Mouse (Mus musculus) kidney, adult 9 months (tissue): ENCODE results near the gene Rhobtb3.
"Not testable (repeated sequence)": the region's sequence is repeated elsewhere in the genome, so short reads cannot be mapped to it uniquely, and the experiment has no call there.

Source experiments
- DNase-seq: peaks from one replicate; pipeline ENCODE4 v3.0.0; 2022

The Rhobtb3 gene

GRCm38 (mm10) chr13:75943189-75944043 lies at the start of gene Rhobtb3:
Rhobtb3 (minus strand) TSS chr13:75943925.
- peak; percentile 52 for DNase-seq

DNA sequence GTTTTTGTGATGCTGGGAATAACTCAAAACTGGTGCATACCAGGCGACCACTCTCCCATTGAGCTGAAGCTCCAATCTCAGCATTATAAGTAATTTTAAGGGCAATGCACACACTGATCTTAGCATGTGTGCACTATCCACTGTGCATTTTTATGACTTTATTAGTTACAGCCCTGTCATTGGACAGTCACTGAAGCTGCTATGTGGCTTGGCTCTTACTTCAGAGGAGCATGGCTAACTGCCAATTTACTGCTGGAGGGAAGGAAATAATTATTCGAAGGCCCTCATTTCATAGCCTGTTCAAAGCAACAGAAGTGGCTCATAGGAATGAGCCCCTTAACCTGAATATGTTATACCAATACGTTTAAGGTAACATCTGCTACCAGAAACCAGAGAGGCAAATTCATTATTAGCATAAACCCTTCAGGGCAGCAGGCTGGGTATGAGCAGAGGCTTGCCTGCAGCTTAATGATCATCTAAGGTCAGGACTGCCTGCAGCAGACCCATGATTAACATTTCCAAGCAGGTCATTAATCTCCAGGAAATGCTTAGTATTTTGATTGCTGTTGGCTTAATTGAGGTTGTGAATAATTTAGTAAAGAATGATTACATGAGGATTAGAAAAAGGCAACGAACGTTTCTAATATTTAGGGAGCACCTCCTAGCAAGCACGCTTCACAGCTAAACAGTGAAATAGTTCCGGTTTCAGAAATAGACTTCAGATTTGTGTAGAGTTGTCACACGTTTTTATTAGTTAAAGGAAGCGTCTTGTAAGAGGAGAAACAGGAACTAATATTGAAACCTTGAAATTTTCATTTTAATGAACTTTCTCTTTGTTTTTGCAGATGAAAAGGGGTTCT lies 48.7 kb upstream of the Rhobtb3 start:
- DNase-seq = peak; percentile 64

DNA sequence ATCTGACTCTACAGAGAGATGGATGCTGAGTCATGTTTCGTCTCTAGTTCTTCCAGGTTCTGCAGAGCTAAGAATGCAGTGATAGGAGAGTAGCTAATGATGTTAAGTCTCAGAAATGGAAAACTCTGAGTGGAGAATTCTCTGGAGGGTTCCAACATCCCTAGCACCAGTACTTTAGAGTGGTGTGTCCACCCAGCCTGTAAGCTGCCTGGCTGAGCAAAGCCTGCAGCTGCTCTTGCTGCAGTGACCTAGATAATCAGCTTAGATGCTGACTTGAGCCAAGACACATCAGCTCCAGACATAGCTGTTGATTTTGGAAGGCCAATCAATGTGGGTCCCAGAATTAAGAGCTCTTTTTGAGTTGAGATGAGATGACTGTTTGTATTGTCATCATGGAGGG lies 44.4 kb upstream of the Rhobtb3 start:
- no peak for DNase-seq

GRCm38 (mm10) chr13:75981901-75982300 lies 38.2 kb upstream of the Rhobtb3 start:
- DNase-seq = peak; percentile 43

GRCm38 (mm10) chr13:75976649-75977048 lies 32.9 kb upstream of the Rhobtb3 start:
- no peak for DNase-seq

DNA sequence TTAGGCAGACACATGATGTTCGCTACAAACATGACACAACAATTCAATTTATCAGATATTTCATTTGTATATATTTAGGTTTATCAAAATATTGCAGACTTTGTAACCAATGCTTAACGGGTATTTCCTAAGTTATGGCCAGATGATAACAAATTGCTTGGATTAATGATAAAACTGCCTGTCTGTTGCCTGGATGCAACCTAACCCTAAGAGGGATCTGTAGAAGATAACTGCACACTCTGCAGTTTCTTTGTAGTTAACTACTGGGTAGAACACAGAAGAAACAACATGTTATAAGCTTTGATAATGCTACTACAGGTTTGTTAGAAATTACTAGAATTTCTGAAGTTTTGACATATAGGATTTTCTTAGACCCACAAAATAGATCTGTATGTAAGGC lies 32.5 kb upstream of the Rhobtb3 start:
- no peak for DNase-seq

DNA sequence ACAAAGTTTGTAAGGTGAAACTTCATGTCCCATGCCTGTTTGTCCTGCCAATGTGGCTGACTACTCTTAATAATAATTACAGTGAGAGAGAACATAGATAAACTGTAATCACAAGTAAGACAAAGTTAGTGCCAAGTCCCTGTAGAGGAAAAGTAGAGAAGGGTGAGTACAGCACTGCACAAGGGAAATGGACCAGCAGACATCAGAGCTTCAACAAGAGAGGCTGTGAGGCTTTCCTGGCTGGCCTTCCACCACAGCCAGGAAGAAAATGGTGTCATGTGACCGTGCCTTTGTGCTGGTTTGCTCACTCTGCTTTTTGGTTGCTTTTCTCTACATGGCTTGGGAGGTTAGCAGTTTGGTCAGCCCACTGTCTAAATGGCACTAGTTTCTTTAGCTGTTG lies 31.9 kb upstream of the Rhobtb3 start:
- no peak for DNase-seq

DNA sequence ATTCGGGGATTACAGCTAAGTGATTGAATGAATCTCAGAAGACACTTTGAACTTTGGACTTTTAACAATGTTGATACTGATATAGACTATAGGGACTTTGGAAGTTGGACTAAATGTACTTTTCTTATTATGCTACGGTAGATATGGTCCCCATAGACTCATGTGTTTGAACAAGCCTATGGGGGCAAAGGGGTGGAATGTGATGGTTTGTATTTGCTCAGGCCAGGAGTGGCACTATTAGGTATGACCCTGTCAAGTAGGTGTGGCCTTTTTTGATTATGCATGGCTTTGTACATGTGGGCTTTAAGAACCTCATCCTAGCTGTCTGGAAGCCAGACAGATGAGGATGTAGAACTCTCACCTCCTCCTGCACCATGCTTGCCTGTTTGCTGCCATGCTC lies 30.8 kb upstream of the Rhobtb3 start:
- no peak for DNase-seq

- no peak for DNase-seq
Observed at GRCm38 (mm10) chr13:75966850-75967249, 23.1 kb upstream of the Rhobtb3 start, which contains the start of gene Spata9. Spata9 (plus strand) TSS chr13:75967150.

DNA sequence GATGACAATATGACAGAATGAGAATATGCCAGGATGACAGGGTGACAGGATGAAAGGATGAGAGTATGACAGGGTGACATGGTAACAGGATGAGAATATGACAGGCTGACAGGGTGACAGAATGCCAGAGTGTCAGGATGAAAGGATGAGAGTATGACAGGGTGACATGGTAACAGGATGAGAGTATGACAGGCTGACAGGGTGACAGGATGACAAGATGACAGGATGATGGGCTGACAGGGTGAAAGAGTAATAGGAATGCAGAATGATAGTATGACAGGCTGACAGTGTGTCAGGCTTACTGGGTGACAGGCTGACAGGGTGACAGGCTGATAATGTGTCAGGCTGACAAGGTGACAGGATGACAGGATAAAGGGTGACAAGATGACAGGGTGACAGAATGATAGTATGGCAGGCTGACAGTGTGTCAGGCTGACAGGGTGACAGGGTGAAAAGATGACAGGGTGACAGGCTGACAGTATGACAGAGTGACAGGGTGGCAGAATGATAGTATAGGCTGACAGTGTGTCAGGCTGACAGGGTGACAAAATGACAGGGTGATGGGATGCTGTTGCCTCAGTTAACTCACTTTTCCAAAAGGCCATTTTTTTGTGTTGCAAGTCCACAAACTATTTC lies 11.8 kb upstream of the Rhobtb3 start:
- no peak for DNase-seq

GRCm38 (mm10) chr13:75950295-75950694 lies 6.6 kb upstream of the Rhobtb3 start:
- DNase-seq = no peak

- no peak for DNase-seq
Observed at GRCm38 (mm10) chr13:75944044-75944820, 507 bp upstream of the Rhobtb3 start.

GRCm38 (mm10) chr13:75942731-75943130 lies 994 bp downstream of the Rhobtb3 start:
- DNase-seq = peak; percentile 4

DNA sequence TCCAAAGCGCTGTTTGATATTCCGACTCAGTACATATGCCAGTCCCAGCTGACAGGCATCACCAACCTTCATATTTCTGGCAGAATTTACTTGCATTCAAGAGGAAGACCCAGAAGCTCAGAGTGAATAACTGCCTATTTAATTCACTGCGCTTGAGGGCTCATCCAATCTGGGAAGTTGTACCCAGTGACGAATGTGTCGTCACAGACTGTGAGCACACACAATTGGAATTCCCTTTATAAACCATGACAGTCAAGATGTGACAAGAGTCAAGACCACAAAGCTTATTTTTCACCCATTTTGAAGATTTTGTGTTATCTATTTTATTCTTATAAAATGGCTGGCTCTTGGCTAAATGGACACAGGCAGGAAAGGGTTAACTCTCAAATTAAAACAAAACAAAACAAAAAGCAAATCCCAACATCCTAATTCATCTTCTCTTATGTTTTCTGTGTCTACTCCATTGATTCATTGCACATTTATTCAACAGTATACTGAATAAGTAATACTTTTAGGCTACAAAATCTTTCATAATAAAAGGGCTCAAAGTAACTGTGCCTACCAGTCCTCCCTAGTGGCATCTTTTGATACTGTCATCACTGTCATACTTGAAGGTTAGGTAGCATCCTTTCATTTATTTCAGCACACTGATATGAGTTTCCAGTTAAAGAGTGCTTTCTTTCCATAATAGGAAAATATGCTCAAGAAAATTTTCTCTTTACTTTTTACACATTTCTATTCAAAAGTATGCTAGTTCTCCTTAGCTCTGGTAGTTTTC lies 2.0 kb downstream of the Rhobtb3 start:
- DNase-seq = no peak

DNA sequence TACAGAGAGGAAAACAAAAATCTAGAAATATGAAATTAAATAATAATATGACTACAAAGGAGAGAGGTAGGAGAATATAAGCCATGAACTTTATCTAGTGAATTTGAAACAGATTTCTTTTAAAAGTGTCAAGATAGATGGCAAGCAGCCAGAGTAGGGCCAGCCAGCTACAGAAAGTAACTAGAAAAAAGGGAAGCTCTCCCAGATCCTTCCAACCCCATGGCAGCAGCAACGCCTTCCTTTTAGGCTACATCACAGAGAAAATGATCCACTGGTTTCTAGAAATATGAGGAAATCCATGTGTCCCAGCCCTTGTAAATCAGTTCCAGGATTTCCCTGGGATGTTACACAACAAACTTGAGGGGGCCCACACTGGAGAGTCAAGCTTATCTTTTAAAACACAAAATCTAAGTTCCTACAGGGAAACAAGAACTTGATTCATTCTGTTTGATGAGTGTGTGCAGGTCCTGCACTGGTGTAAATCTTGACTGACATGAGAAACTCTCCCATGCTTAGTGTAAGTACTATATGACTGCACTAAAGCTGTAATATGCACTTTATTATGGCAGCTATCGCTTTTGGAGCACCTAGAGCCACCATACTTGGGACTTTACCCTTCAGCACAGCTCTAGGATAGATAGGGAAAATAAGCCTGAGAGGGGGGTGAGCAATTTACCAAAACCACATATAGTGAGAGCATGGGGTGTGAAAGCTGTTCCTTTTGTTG lies 2.8 kb downstream of the Rhobtb3 start:
- peak; percentile 5 for DNase-seq

DNA sequence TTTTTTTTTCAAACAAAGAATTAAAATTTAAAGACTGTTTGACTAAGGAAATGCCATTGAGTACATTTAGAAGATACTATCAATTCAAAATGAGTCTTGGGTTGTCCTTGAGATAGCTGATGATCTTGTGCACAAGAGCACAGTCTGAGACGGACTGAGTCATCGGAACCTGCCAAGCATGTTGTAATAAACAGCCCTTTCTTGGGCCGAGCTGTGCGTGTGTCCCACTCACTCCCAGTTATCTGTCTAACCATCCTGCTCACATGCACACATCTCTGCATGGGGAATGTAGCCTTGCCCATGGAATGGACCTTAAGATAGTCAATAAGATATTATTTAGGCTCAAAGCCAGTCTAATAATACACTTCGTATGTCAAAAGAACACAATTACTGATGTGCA lies 4.9 kb downstream of the Rhobtb3 start:
- DNase-seq = no peak

DNA sequence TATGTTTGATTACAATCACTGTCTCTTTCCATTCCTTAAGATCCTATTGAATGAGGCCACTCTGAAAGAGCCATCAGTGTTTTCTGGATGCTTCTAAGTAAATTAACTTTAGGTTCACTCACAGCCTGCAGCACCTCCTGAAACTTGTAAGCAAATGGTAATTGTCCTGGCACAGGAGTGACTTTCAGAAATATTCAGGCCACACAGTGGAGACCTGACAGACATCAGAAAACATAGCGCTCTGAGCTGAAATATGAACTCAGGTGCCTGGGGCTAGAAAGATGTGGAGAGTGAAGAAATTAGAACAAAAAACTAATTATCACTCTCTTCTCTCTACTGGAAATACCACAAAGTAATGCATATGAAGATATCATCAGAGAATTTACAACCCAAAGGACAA lies 10.4 kb downstream of the Rhobtb3 start:
- DNase-seq = no peak

DNA sequence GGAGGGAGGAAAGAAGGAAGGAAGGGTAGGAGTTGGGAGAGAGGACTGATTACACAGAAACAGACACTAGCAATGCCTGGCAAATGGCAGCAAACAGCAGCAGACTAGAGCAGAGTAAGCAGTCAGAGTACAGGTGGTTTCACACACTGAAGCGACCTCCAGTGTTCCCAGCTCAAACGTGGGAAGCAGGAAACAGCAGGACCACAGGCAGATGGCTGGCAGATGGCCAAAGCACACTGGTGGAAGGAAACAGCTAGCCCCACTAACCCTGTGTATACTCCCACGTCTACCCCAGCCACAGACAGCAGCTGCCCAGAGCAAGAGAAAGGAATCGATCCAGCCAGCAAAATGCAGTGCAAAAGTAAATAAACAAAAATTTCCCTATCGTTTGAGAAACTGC lies 12.7 kb downstream of the Rhobtb3 start:
- peak; percentile 13 for DNase-seq

- DNase-seq = no peak
Observed at GRCm38 (mm10) chr13:75930660-75931059, 13.1 kb downstream of the Rhobtb3 start.

GRCm38 (mm10) chr13:75930023-75930422 lies 13.7 kb downstream of the Rhobtb3 start:
- DNase-seq = no peak

- DNase-seq = not testable (repeated sequence)
Observed at GRCm38 (mm10) chr13:75929071-75929470, 14.7 kb downstream of the Rhobtb3 start.
